Mouse (Mus musculus) forebrain, embryonic 11.5 days (tissue): ENCODE results near the gene Meaf6. TPM values are rescaled to one million over a fixed set of nuclear protein-coding genes. Genes with fewer than 3 reads are reported as not detected.

Experiments used
- ATAC-seq: fragments of 200-750 bp; cut with Nextera tagmentation; replicated peaks from 2 replicates; pipeline ENCODE4 v1.8.0; 2017; ENCODE audit warnings: moderate TSS enrichment; ENCODE audit not compliant: low FRiP score
- DNase-seq: peaks from one replicate; pipeline ENCODE4 v3.0.0-alpha.2; 2017; ENCODE audit warnings: low spot score
- H3K27ac ChIP-seq: fragments of 300-500 bp; sonication (generic); 2 replicates; pipeline ENCODE4 v1.5.1; 2014; ENCODE audit warnings: low read depth, low read length
- H3K27me3 ChIP-seq: fragments of 300-500 bp; sonication (generic); 2 replicates; pipeline ENCODE4 v1.6.1; 2014; ENCODE audit warnings: mild to moderate bottlenecking, low read length, mixed read lengths; ENCODE audit not compliant: control insufficient read depth, insufficient read depth
- H3K36me3 ChIP-seq: fragments of 300-500 bp; sonication (generic); 2 replicates; pipeline ENCODE4 v1.6.1; 2014; ENCODE audit warnings: mild to moderate bottlenecking, low read length, moderate library complexity, mixed read lengths; ENCODE audit not compliant: control insufficient read depth, insufficient read depth
- H3K4me1 ChIP-seq: fragments of 300-500 bp; sonication (generic); replicated peaks from 2 replicates; pipeline ENCODE4 v1.6.1; 2014; ENCODE audit warnings: low read length, mixed read lengths; ENCODE audit not compliant: control insufficient read depth, insufficient read depth
- H3K4me2 ChIP-seq: fragments of 300-500 bp; sonication (generic); 2 replicates; pipeline ENCODE4 v1.6.1; 2014; ENCODE audit warnings: low read depth, mild to moderate bottlenecking, low read length, moderate library complexity, mixed read lengths; ENCODE audit not compliant: severe bottlenecking
- H3K4me3 ChIP-seq: fragments of 300-500 bp; sonication (generic); 2 replicates; pipeline ENCODE4 v1.5.1; 2014; ENCODE audit warnings: low read depth, low read length
- H3K9ac ChIP-seq: fragments of 300-500 bp; sonication (generic); 2 replicates; pipeline ENCODE4 v1.6.1; 2014; ENCODE audit warnings: low read length
- H3K9me3 ChIP-seq: fragments of 300-500 bp; sonication (generic); 2 replicates; pipeline ENCODE4 v1.6.1; 2016; ENCODE audit warnings: low read length, mixed read lengths; ENCODE audit not compliant: control insufficient read depth
- WGBS: fragments of 180-500 bp; shearing (Covaris S2); extraction: QIAGEN DNeasy Blood & Tissue Kit; methylation state at CpG from one replicate; pipeline ENCODE4 v1.1.7; 2014; 5-methylcytosine and 5-hydroxymethylcytosine counted together
- polyA plus RNA-seq: library from polyadenylated mRNA; unstranded; fragments of >200 nt; fragmentation: Nextera tagmentation; extraction: Ambion mirVana; gene quantifications from 2 replicates; pipeline ENCODE4 v1.2.1, GENCODE M21; 2014

Meaf6 gene
- polyA plus RNA-seq, 1 experiment from 2014 or later = 109 TPM

DNA sequence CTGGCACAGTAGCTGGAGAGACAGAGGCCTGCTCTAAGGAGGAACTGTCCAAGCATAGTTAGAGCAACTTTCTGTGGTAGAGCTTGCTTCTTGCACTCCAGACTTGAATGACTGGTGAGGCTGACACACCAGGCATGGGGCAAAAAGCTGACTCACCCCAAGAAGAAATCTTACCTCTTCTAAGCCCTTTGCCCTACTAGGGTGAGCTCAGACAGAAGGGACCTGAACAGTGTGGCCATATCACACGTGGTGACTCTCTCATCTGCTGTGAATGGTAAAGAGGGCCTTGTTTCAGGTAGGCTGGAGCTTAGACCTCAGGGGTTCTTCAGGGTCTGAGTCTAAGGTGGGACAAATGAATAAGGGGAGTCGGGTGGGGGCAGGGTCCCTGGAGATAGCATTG lies 73.1 kb downstream of the Meaf6 start:
- Histone ChIP-seq H3K9ac (no peak overlapping the region), H3K4me3 (no peak overlapping the region), H3K27me3 (no peaks in the 10 kb centered on the region; the same call in 1 of the 2 replicates), H3K27ac (no peak overlapping the region), H3K4me1 (no peaks in the 10 kb centered on the region), H3K36me3 (no peaks in the 10 kb centered on the region), H3K9me3 (no peaks in the 10 kb centered on the region), H3K4me2 (no peak overlapping the region)
- DNase-seq (no peak), ATAC-seq (no peak)
- WGBS = 87% methylated on average over 2 of the region's 2 CpGs

- H3K27ac ChIP-seq = no peak overlapping the region
- H3K4me3 ChIP-seq = no peak overlapping the region
- DNase-seq (no peak), ATAC-seq (no peak)
- no peaks in the 10 kb centered on the region; the same call in 1 of the 2 replicates for H3K27me3 ChIP-seq
- no peak overlapping the region for H3K9ac ChIP-seq
- H3K4me2 ChIP-seq = no peak overlapping the region
- no peaks in the 10 kb centered on the region for H3K4me1 ChIP-seq
- no peaks in the 10 kb centered on the region for H3K36me3 ChIP-seq
- no peaks in the 10 kb centered on the region for H3K9me3 ChIP-seq
- WGBS = 61% methylated on average over 20 of the region's 20 CpGs
Observed at GRCm38 (mm10) chr4:125158581-125159317, 73.8 kb downstream of the Meaf6 start.

- H3K36me3 ChIP-seq = no peaks in the 10 kb centered on the region
- no peaks in the 10 kb centered on the region for H3K4me1 ChIP-seq
- H3K27me3 ChIP-seq = no peaks in the 10 kb centered on the region; the same call in 1 of the 2 replicates
- DNase-seq = peak; percentile 94
- H3K9ac ChIP-seq = no peak overlapping the region
- H3K4me2 ChIP-seq = peak overlapping the region; percentile 37; the same call in 1 of the 2 replicates
- H3K27ac ChIP-seq = no peak overlapping the region
- ATAC-seq = peak; percentile 51
- H3K9me3 ChIP-seq = no peaks in the 10 kb centered on the region
- H3K4me3 ChIP-seq = no peak overlapping the region
- 7% methylated on average over 19 of the region's 19 CpGs for WGBS
Observed at GRCm38 (mm10) chr4:125160320-125160950, 75.5 kb downstream of the Meaf6 start.

- Histone ChIP-seq H3K9me3 (no peaks in the 10 kb centered on the region), H3K4me2 (no peak overlapping the region), H3K9ac (no peak overlapping the region), H3K4me1 (no peaks in the 10 kb centered on the region), H3K27ac (no peak overlapping the region), H3K36me3 (no peaks in the 10 kb centered on the region), H3K27me3 (no peaks in the 10 kb centered on the region; the same call in 1 of the 2 replicates), H3K4me3 (no peak overlapping the region)
- DNase-seq (no peak), ATAC-seq (no peak)
- WGBS = 74% methylated on average over 10 of the region's 10 CpGs
Observed at GRCm38 (mm10) chr4:125160951-125161331, 76.0 kb downstream of the Meaf6 start.

DNA sequence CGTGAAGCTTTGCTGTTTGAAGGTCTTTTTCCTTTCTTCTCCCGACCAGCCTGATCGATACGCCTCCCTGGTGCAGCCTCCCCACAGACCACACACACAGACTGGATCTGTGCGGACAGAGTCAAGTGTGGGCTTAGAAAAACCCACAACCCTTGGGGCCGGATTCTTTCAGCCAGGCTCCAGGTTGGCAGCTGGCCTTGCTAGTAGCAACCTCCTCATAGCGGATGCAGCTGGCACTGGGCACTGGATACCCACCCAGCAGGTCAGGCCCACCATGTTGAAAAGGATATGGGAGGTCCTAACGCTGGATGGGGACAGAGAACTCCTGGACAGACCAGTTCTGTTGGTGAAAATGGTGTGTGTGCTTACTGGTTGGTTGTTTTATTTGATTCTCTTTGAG lies 76.5 kb downstream of the Meaf6 start:
- H3K36me3 ChIP-seq = no peaks in the 10 kb centered on the region
- H3K4me1 ChIP-seq = no peaks in the 10 kb centered on the region
- no peak for ATAC-seq
- no peak overlapping the region for H3K4me2 ChIP-seq
- no peak for DNase-seq
- no peak overlapping the region for H3K27ac ChIP-seq
- 44% methylated on average over 8 of the region's 8 CpGs for WGBS
- H3K9me3 ChIP-seq = no peaks in the 10 kb centered on the region
- H3K9ac ChIP-seq = no peak overlapping the region
- H3K4me3 ChIP-seq = no peak overlapping the region
- no peaks in the 10 kb centered on the region; the same call in 1 of the 2 replicates for H3K27me3 ChIP-seq

GRCm38 (mm10) chr4:125162701-125163100 lies 77.8 kb downstream of the Meaf6 start:
- 55% methylated on average over 7 of the region's 7 CpGs for WGBS
- Histone ChIP-seq H3K4me3 (no peak overlapping the region), H3K9me3 (no peaks in the 10 kb centered on the region), H3K4me1 (no peaks in the 10 kb centered on the region), H3K36me3 (no peaks in the 10 kb centered on the region), H3K9ac (no peak overlapping the region), H3K4me2 (no peak overlapping the region), H3K27me3 (no peaks in the 10 kb centered on the region; the same call in 1 of the 2 replicates), H3K27ac (no peak overlapping the region)
- DNase-seq = no peak
- no peak for ATAC-seq

Other genes with a start within 250 kb of the Meaf6 start
- 45.0 and 50.9 TPM in 2 replicates for gene Yrdc, start 234.5 kb upstream of the Meaf6 start, polyA plus RNA-seq
- gene 1110065P20Rik, start 233.9 kb upstream of the Meaf6 start, polyA plus RNA-seq = 49.5 and 51.7 TPM in 2 replicates
- 7.3 and 10.3 TPM in 2 replicates for gene Maneal, start 223.0 kb upstream of the Meaf6 start, polyA plus RNA-seq
- gene Epha10, start 204.2 kb upstream of the Meaf6 start, polyA plus RNA-seq = 1.5 and 1.6 TPM in 2 replicates
- 5.9 and 6.1 TPM in 2 replicates for gene 9930104L06Rik, start 148.1 kb upstream of the Meaf6 start, polyA plus RNA-seq
- gene Cdca8, start 145.8 kb upstream of the Meaf6 start, polyA plus RNA-seq = 284 and 293 TPM in 2 replicates
- 56.2 and 64.8 TPM in 2 replicates for gene Rspo1, start 98.7 kb upstream of the Meaf6 start, polyA plus RNA-seq
- gene Gnl2, start 68.5 kb upstream of the Meaf6 start, polyA plus RNA-seq = 95.5 and 98.5 TPM in 2 replicates
- gene Dnali1, start 19.4 kb upstream of the Meaf6 start, polyA plus RNA-seq = 0.24 and 0.28 TPM in 2 replicates
- gene Snip1, start 18.5 kb upstream of the Meaf6 start, polyA plus RNA-seq = 32.8 and 33.9 TPM in 2 replicates
- gene Zc3h12a, start 42.7 kb downstream of the Meaf6 start, polyA plus RNA-seq = 0.16 and 0.57 TPM in 2 replicates